Mouse (Mus musculus) common myeloid progenitor, adult 5-6 weeks (primary cell): Measurements from ENCODE around the gene Pdhb. TPM values are rescaled to one million over a fixed set of nuclear protein-coding genes. Genes with fewer than 3 reads are reported as not detected.
"Not testable (repeated sequence)": the region's sequence is repeated elsewhere in the genome, so short reads cannot be mapped to it uniquely, and the experiment has no call there.

Source experiments
- ATAC-seq: replicated peaks from 2 replicates; pipeline ENCODE4 v1.8.0; 2016; ENCODE audit warnings: low read depth, mild to moderate bottlenecking, moderate TSS enrichment, inconsistent platforms; ENCODE audit not compliant: poor library complexity, severe bottlenecking
- total RNA-seq: library from RNA; stranded (forward); fragments of 200-1000, 187-1606 nt; gene quantifications from 2 replicates; pipeline ENCODE4 v1.2.3, GENCODE M21; 2017

Gene Pdhb
- total RNA-seq, 1 experiment from 2014 or later, result 132 TPM

GRCm38 (mm10) chr14:8141131-8141530, 31.7 kb downstream of the Pdhb start:
- ATAC-seq, result no peak

- ATAC-seq, result no peak
Observed at GRCm38 (mm10) chr14:8139724-8140710, 32.8 kb downstream of the Pdhb start.

GRCm38 (mm10) chr14:8135130-8135529, 37.7 kb downstream of the Pdhb start:
- ATAC-seq, result no peak

GRCm38 (mm10) chr14:8134234-8134633, 38.6 kb downstream of the Pdhb start:
- ATAC-seq, result no peak

GRCm38 (mm10) chr14:8132789-8133188, 40.0 kb downstream of the Pdhb start:
- peak; percentile 95 for ATAC-seq

GRCm38 (mm10) chr14:8127971-8128370, 44.9 kb downstream of the Pdhb start:
- no peak for ATAC-seq

GRCm38 (mm10) chr14:8124046-8124881, 48.6 kb downstream of the Pdhb start:
- ATAC-seq, result no peak

- ATAC-seq, result not testable (repeated sequence)
Observed at GRCm38 (mm10) chr14:8123611-8124010, 49.2 kb downstream of the Pdhb start.

- no peak for ATAC-seq
Observed at GRCm38 (mm10) chr14:8123141-8123540, 49.7 kb downstream of the Pdhb start.

GRCm38 (mm10) chr14:8119904-8120303, 52.9 kb downstream of the Pdhb start:
- ATAC-seq, result 0 out of 2 replicates have a peak, but pooled peaks have one; percentile 29

- 0 out of 2 replicates have a peak, but pooled peaks have one; percentile 50 for ATAC-seq
Observed at GRCm38 (mm10) chr14:8119454-8119853, 53.4 kb downstream of the Pdhb start.

- ATAC-seq, result no peak
Observed at GRCm38 (mm10) chr14:8117371-8117770, 55.5 kb downstream of the Pdhb start.

Other genes with a start within 250 kb of the Pdhb start
- not detected in 2 replicates for gene Gm45521, start 215.7 kb downstream of the Pdhb start, total RNA-seq
- not detected in 2 replicates for gene Dnase1l3, start 178.5 kb downstream of the Pdhb start, total RNA-seq
- 1.4 and 1.8 TPM in 2 replicates for gene Abhd6, start 170.1 kb downstream of the Pdhb start, total RNA-seq
- 65.8 and 88.9 TPM in 2 replicates for gene Rpp14, start 92.7 kb downstream of the Pdhb start, total RNA-seq
- gene Pxk, start 74.8 kb downstream of the Pdhb start, total RNA-seq, result 6.8 and 14.0 TPM in 2 replicates
- gene Kctd6, start 41.1 kb upstream of the Pdhb start, total RNA-seq, result 7.3 and 7.9 TPM in 2 replicates
- not detected in 2 replicates for gene Acox2, start 86.3 kb upstream of the Pdhb start, total RNA-seq
- not detected in 2 replicates for gene Fam107a, start 145.0 kb upstream of the Pdhb start, total RNA-seq
- not detected in 2 replicates for gene Oit1, start 205.7 kb upstream of the Pdhb start, total RNA-seq